Mouse (Mus musculus): Measurements from ENCODE around the gene Wfdc12. TPM values are rescaled to one million over a fixed set of nuclear protein-coding genes. Genes with fewer than 3 reads are reported as not detected.

The Wfdc12 gene
- polyA plus RNA-seq, 1 experiment from 2014 or later, result not detected

GRCm38 (mm10) chr2:164180770-164181169, 9.6 kb downstream of the Wfdc12 start:
- Histone ChIP-seq H3K27ac (ENCODE audit: low read length) (no peak overlapping the region), H3K9ac (replicated peaks; ENCODE audit: low read length) (no peak overlapping the region), H3K27me3 (ENCODE audit: insufficient read depth, low read length) (peaks cover 3% of the 10 kb centered on the region; the same call in 1 of the 2 replicates), H3K4me1 (ENCODE audit: insufficient read depth, low read length) (no peaks in the 10 kb centered on the region), H3K4me2 (replicated peaks; ENCODE audit: low read depth, low read length) (no peak overlapping the region), H3K9me3 (ENCODE audit: low read length) (no peaks in the 10 kb centered on the region), H3K4me3 (ENCODE audit: low read length) (no peak overlapping the region), H3K36me3 (ENCODE audit: insufficient read depth, low read length) (no peaks in the 10 kb centered on the region)
- no peak for ATAC-seq (ENCODE audit: low FRiP score, low TSS enrichment)
- 80% methylated on average over 4 of the region's 4 CpGs for whole genome bisulfite sequencing

- no peaks in the 10 kb centered on the region for H3K4me1 ChIP-seq (ENCODE audit: insufficient read depth, low read length)
- 45% methylated on average over 3 of the region's 3 CpGs for WGBS
Observed at GRCm38 (mm10) chr2:164180124-164180523, 10.3 kb downstream of the Wfdc12 start.

GRCm38 (mm10) chr2:164177831-164178230, 12.6 kb downstream of the Wfdc12 start:
- Histone ChIP-seq H3K4me1 (ENCODE audit: insufficient read depth, low read length) (no peaks in the 10 kb centered on the region), H3K9me3 (ENCODE audit: low read length) (no peaks in the 10 kb centered on the region), H3K27me3 (ENCODE audit: insufficient read depth, low read length) (peaks cover 8% of the 10 kb centered on the region; the same call in 1 of the 2 replicates), H3K36me3 (ENCODE audit: insufficient read depth, low read length) (no peaks in the 10 kb centered on the region), H3K27ac (ENCODE audit: low read length) (no peak overlapping the region), H3K9ac (replicated peaks; ENCODE audit: low read length) (no peak overlapping the region), H3K4me3 (ENCODE audit: low read length) (no peak overlapping the region), H3K4me2 (replicated peaks; ENCODE audit: low read depth, low read length) (no peak overlapping the region)
- no peak for ATAC-seq (ENCODE audit: low FRiP score, low TSS enrichment)
- 52% methylated on average over 5 of the region's 5 CpGs for WGBS

More at GRCm38 (mm10) chr2:164180124-164180523, 10.3 kb downstream of the Wfdc12 start:
- no peak overlapping the region for H3K9ac ChIP-seq (replicated peaks; ENCODE audit: low read length)
- no peak overlapping the region for H3K4me2 ChIP-seq (replicated peaks; ENCODE audit: low read depth, low read length)
- no peak overlapping the region for H3K4me3 ChIP-seq (ENCODE audit: low read length)
- H3K27ac ChIP-seq (ENCODE audit: low read length), result no peak overlapping the region
- no peaks in the 10 kb centered on the region for H3K9me3 ChIP-seq (ENCODE audit: low read length)
- no peak for ATAC-seq (ENCODE audit: low FRiP score, low TSS enrichment)
- peaks cover 3% of the 10 kb centered on the region; the same call in 1 of the 2 replicates for H3K27me3 ChIP-seq (ENCODE audit: insufficient read depth, low read length)
- no peaks in the 10 kb centered on the region for H3K36me3 ChIP-seq (ENCODE audit: insufficient read depth, low read length)

GRCm38 (mm10) chr2:164175850-164176249, 14.6 kb downstream of the Wfdc12 start:
- no peak overlapping the region for H3K9ac ChIP-seq (replicated peaks; ENCODE audit: low read length)
- no peak for ATAC-seq (ENCODE audit: low FRiP score, low TSS enrichment)
- no peaks in the 10 kb centered on the region for H3K9me3 ChIP-seq (ENCODE audit: low read length)
- H3K4me1 ChIP-seq (ENCODE audit: insufficient read depth, low read length), result peaks cover 6% of the 10 kb centered on the region
- H3K27me3 ChIP-seq (ENCODE audit: insufficient read depth, low read length), result peaks cover 19% of the 10 kb centered on the region
- 85% methylated on average over 3 of the region's 3 CpGs for WGBS
- H3K36me3 ChIP-seq (ENCODE audit: insufficient read depth, low read length), result no peaks in the 10 kb centered on the region
- no peak overlapping the region for H3K4me3 ChIP-seq (ENCODE audit: low read length)
- no peak overlapping the region for H3K4me2 ChIP-seq (replicated peaks; ENCODE audit: low read depth, low read length)
- H3K27ac ChIP-seq (ENCODE audit: low read length), result no peak overlapping the region

GRCm38 (mm10) chr2:164174649-164175395, 15.6 kb downstream of the Wfdc12 start:
- Histone ChIP-seq H3K4me2 (replicated peaks; ENCODE audit: low read depth, low read length) (no peak overlapping the region), H3K9ac (replicated peaks; ENCODE audit: low read length) (no peak overlapping the region), H3K4me1 (ENCODE audit: insufficient read depth, low read length) (peaks cover 7% of the 10 kb centered on the region), H3K4me3 (ENCODE audit: low read length) (no peak overlapping the region), H3K9me3 (ENCODE audit: low read length) (no peaks in the 10 kb centered on the region), H3K36me3 (ENCODE audit: insufficient read depth, low read length) (no peaks in the 10 kb centered on the region), H3K27ac (ENCODE audit: low read length) (no peak overlapping the region), H3K27me3 (ENCODE audit: insufficient read depth, low read length) (peaks cover 29% of the 10 kb centered on the region)
- no peak for ATAC-seq (ENCODE audit: low FRiP score, low TSS enrichment)
- WGBS, result 69% methylated on average over 8 of the region's 8 CpGs

- 73% methylated on average over 3 of the region's 3 CpGs for WGBS
- H3K9me3 ChIP-seq (ENCODE audit: low read length), result no peaks in the 10 kb centered on the region
- H3K4me1 ChIP-seq (ENCODE audit: insufficient read depth, low read length), result peaks cover 9% of the 10 kb centered on the region
- no peak overlapping the region for H3K4me2 ChIP-seq (replicated peaks; ENCODE audit: low read depth, low read length)
- peaks cover 44% of the 10 kb centered on the region for H3K27me3 ChIP-seq (ENCODE audit: insufficient read depth, low read length)
- H3K9ac ChIP-seq (replicated peaks; ENCODE audit: low read length), result no peak overlapping the region
- H3K27ac ChIP-seq (ENCODE audit: low read length), result no peak overlapping the region
- no peaks in the 10 kb centered on the region for H3K36me3 ChIP-seq (ENCODE audit: insufficient read depth, low read length)
- no peak for ATAC-seq (ENCODE audit: low FRiP score, low TSS enrichment)
- no peak overlapping the region for H3K4me3 ChIP-seq (ENCODE audit: low read length)
Observed at GRCm38 (mm10) chr2:164173394-164173793, 17.0 kb downstream of the Wfdc12 start.

GRCm38 (mm10) chr2:164170902-164171301, 19.5 kb downstream of the Wfdc12 start, which contains the start of gene Kcns1:
TSS of gene Kcns1 (minus strand) at chr2:164171113.
- H3K9me3 ChIP-seq (ENCODE audit: low read length), result no peaks in the 10 kb centered on the region
- WGBS, result under 1% methylated on average over 24 of the region's 29 CpGs
- H3K27ac ChIP-seq (ENCODE audit: low read length), result no peak within 1 kb of the TSS
- ATAC-seq (ENCODE audit: low FRiP score, low TSS enrichment), result no peak
- H3K4me3 ChIP-seq (ENCODE audit: low read length), result peak within 1 kb of the TSS; percentile 37
- H3K36me3 ChIP-seq (ENCODE audit: insufficient read depth, low read length), result no peaks in the 10 kb centered on the region
- H3K27me3 ChIP-seq (ENCODE audit: insufficient read depth, low read length), result peaks cover 64% of the 10 kb centered on the region
- H3K4me1 ChIP-seq (ENCODE audit: insufficient read depth, low read length), result peaks cover 15% of the 10 kb centered on the region
- peak within 1 kb of the TSS; percentile 50 for H3K4me2 ChIP-seq (replicated peaks; ENCODE audit: low read depth, low read length)
- no peak within 1 kb of the TSS for H3K9ac ChIP-seq (replicated peaks; ENCODE audit: low read length)

- WGBS, result 5% methylated on average over 11 of the region's 11 CpGs
- no peak overlapping the region for H3K27ac ChIP-seq (ENCODE audit: low read length)
- peaks cover 64% of the 10 kb centered on the region for H3K27me3 ChIP-seq (ENCODE audit: insufficient read depth, low read length)
- H3K36me3 ChIP-seq (ENCODE audit: insufficient read depth, low read length), result no peaks in the 10 kb centered on the region
- H3K4me3 ChIP-seq (ENCODE audit: low read length), result no peak overlapping the region
- no peak for ATAC-seq (ENCODE audit: low FRiP score, low TSS enrichment)
- H3K9ac ChIP-seq (replicated peaks; ENCODE audit: low read length), result no peak overlapping the region
- H3K4me2 ChIP-seq (replicated peaks; ENCODE audit: low read depth, low read length), result no peak overlapping the region
- H3K4me1 ChIP-seq (ENCODE audit: insufficient read depth, low read length), result peaks cover 15% of the 10 kb centered on the region
- no peaks in the 10 kb centered on the region for H3K9me3 ChIP-seq (ENCODE audit: low read length)
Observed at GRCm38 (mm10) chr2:164170326-164170725, 20.1 kb downstream of the Wfdc12 start.

GRCm38 (mm10) chr2:164168571-164168946, 21.8 kb downstream of the Wfdc12 start:
- H3K4me1 ChIP-seq (ENCODE audit: insufficient read depth, low read length), result peaks cover 15% of the 10 kb centered on the region
- H3K9ac ChIP-seq (replicated peaks; ENCODE audit: low read length), result no peak overlapping the region; the same call in 1 of the 2 replicates
- no peaks in the 10 kb centered on the region for H3K36me3 ChIP-seq (ENCODE audit: insufficient read depth, low read length)
- 6% methylated on average over 42 of the region's 42 CpGs for WGBS
- H3K27me3 ChIP-seq (ENCODE audit: insufficient read depth, low read length), result peaks cover 64% of the 10 kb centered on the region
- no peak for ATAC-seq (ENCODE audit: low FRiP score, low TSS enrichment)
- H3K9me3 ChIP-seq (ENCODE audit: low read length), result no peaks in the 10 kb centered on the region
- peak overlapping the region; percentile 56 for H3K4me2 ChIP-seq (replicated peaks; ENCODE audit: low read depth, low read length)
- no peak overlapping the region for H3K27ac ChIP-seq (ENCODE audit: low read length)
- peak overlapping the region; percentile 34 for H3K4me3 ChIP-seq (ENCODE audit: low read length)
